Mouse (Mus musculus) liver, embryonic 14.5 days (tissue): ENCODE data around the gene Knop1. TPM values are rescaled to one million over a fixed set of nuclear protein-coding genes. Genes with fewer than 3 reads are reported as not detected.

Experiments used
- ATAC-seq: fragments of 200-750 bp; cut with Nextera tagmentation; 2 replicates; pipeline ENCODE4 v1.8.0; 2017; ENCODE audit warnings: moderate number of reproducible peaks, mild to moderate bottlenecking, moderate library complexity; ENCODE audit not compliant: insufficient read depth
- DNase-seq, 3 experiments: peaks; one replicate each; pipeline ENCODE4 v3.0.0-alpha.2; 2012 to 2013; ENCODE audit warnings: low read depth in 3 of 3, low spot score in 3 of 3
- H3K27ac ChIP-seq: fragments of 300-500 bp; sonication (generic); 2 replicates; pipeline ENCODE4 v1.5.1; 2014; ENCODE audit warnings: moderate library complexity, mild to moderate bottlenecking, control low read depth, inconsistent platforms
- H3K27me3 ChIP-seq: fragments of 300-500 bp; sonication (generic); 2 replicates; pipeline ENCODE4 v1.6.1; 2014; ENCODE audit warnings: mild to moderate bottlenecking, low read length, moderate library complexity; ENCODE audit not compliant: control insufficient read depth, insufficient read depth
- H3K36me3 ChIP-seq: fragments of 300-500 bp; sonication (generic); replicated peaks from 2 replicates; pipeline ENCODE4 v1.6.1; 2014; ENCODE audit warnings: low read depth; ENCODE audit not compliant: control insufficient read depth, insufficient read depth
- H3K4me1 ChIP-seq, 2 experiments: fragments of 200-500 bp in 1 of 2; fragments of 300-500 bp in 1 of 2; sonication (generic) in 1 of 2; replicated peaks; 2 replicates each; pipeline ENCODE4 v1.6.1; 2012 to 2014; ENCODE audit warnings: antibody characterized with exemption in 1 of 2, inconsistent platforms in 1 of 2, low read length in 1 of 2; ENCODE audit not compliant: control insufficient read depth in 2 of 2, insufficient read depth in 2 of 2
- H3K4me2 ChIP-seq: fragments of 300-500 bp; sonication (generic); 2 replicates; pipeline ENCODE4 v1.6.1; 2014; ENCODE audit warnings: low read depth, mild to moderate bottlenecking, control low read depth, moderate library complexity
- H3K4me3 ChIP-seq, 2 experiments: fragments of 200-500 bp in 1 of 2; fragments of 300-500 bp in 1 of 2; sonication (generic) in 1 of 2; 2 replicates each; pipeline ENCODE4 v1.5.1; 2012 to 2014; ENCODE audit warnings: low read depth in 2 of 2, low read length in 2 of 2, mild to moderate bottlenecking in 2 of 2, control low read depth in 1 of 2, inconsistent platforms in 1 of 2, moderate library complexity in 1 of 2; ENCODE audit not compliant: insufficient read depth in 1 of 2
- H3K9ac ChIP-seq: fragments of 300-500 bp; sonication (generic); replicated peaks from 2 replicates; pipeline ENCODE4 v1.6.1; 2014; ENCODE audit warnings: mild to moderate bottlenecking, control low read depth, moderate library complexity
- H3K9me3 ChIP-seq: fragments of 300-500 bp; sonication (generic); 2 replicates; pipeline ENCODE4 v1.6.1; 2016; ENCODE audit warnings: low read length, mixed read lengths; ENCODE audit not compliant: control insufficient read depth
- CTCF ChIP-seq: IDR thresholded peaks from 2 replicates; pipeline ENCODE4 v1.5.1; 2016; ENCODE audit warnings: antibody characterized with exemption, low read depth, control low read depth
- EP300 ChIP-seq: IDR thresholded peaks from 2 replicates; pipeline ENCODE4 v1.6.1; 2016; ENCODE audit warnings: antibody characterized with exemption, low read depth
- WGBS: fragments of 180-500 bp; shearing (Covaris S2); extraction: QIAGEN DNeasy Blood & Tissue Kit; methylation state at CpG from one replicate; pipeline ENCODE4 v1.1.7; 2014; ENCODE audit not compliant: insufficient replicate concordance; 5-methylcytosine and 5-hydroxymethylcytosine counted together
- polyA plus RNA-seq, 2 experiments: library from polyadenylated mRNA; depleted of rRNA in 1 of 2; stranded (reverse) in 1 of 2; unstranded in 1 of 2; fragments of >200 nt; fragmentation: Nextera tagmentation in 1 of 2; extraction: Ambion mirVana in 1 of 2; gene quantifications; 2 replicates each; pipeline versions ENCODE4 v1.2.1 to v1.2.3; 2012 to 2014

The Knop1 gene
- polyA plus RNA-seq, 2 experiments: 11.0 to 32.0 TPM

DNA sequence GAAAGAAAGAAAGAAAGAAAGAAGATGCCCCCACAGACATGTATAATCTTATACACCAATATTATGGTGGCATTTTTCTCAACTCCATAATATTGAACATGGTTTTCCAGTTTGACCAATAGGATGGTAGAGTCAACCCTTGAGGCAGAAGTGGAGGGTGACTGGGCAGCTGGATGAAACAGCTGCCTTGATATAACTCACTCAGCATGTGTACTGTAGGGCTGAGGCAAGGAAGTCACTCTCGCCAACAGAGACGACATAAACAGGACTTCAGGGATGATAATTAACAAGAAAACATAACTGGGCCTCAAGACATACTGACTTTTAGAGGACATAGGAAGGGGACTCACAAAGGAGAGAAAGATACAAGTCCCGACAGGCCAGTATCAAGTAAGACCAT, 1.4 kb downstream of the Knop1 start:
- Histone ChIP-seq H3K27ac (no peak overlapping the region), H3K4me3 (peak overlapping the region; percentile 82 to 89)

DNA sequence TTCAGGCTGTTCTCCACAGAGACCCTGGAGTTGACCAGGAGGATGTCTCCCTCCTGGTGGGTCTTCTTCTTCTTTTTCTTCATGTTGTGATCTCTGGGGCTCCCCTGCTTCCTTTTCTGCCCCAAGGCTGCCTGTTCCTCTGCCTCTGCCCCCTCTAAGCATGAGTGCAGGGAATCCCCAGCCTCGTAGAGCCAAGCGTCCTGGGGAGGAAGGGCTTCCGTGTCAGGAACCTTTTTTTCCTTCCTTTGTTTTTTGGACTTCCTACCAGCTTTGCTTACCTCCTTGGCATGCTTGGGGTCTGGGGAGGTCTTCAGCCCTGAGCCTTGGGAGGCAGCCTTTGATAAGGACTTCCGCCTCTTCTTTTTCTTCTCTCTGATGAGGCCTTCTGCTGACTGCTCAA, 3.4 kb downstream of the Knop1 start:
- Histone ChIP-seq H3K9me3 (no peaks in the 10 kb centered on the region), H3K4me2 (no peak overlapping the region), H3K4me1 (peaks cover 2 to 7% of the 10 kb centered on the region in 2 experiments; a peak in 3 of 4 replicates), H3K36me3 (peaks cover 11% of the 10 kb centered on the region), H3K27me3 (no peaks in the 10 kb centered on the region), H3K9ac (no peak overlapping the region), H3K27ac (no peak overlapping the region), H3K4me3 (no peak overlapping the region)
- TF ChIP-seq CTCF (no peak), EP300 (no peak)
- DNase-seq: no peak
- no peak for ATAC-seq
- 81% methylated on average over 4 of the region's 4 CpGs for WGBS

More for the DNA sequence above, 1.4 kb downstream of the Knop1 start:
- Histone ChIP-seq H3K4me2 (peak overlapping the region; percentile 80), H3K36me3 (peaks cover 3% of the 10 kb centered on the region), H3K9ac (peak overlapping the region; percentile 80), H3K9me3 (no peaks in the 10 kb centered on the region), H3K27me3 (no peaks in the 10 kb centered on the region), H3K4me1 (peaks cover 2 to 7% of the 10 kb centered on the region in 2 experiments; a peak in 3 of 4 replicates)
- no peak for TF ChIP-seq CTCF
- TF ChIP-seq EP300: no peak
- no peak for ATAC-seq
- DNase-seq: no peak
- WGBS: 6% methylated on average over 3 of the region's 3 CpGs

DNA sequence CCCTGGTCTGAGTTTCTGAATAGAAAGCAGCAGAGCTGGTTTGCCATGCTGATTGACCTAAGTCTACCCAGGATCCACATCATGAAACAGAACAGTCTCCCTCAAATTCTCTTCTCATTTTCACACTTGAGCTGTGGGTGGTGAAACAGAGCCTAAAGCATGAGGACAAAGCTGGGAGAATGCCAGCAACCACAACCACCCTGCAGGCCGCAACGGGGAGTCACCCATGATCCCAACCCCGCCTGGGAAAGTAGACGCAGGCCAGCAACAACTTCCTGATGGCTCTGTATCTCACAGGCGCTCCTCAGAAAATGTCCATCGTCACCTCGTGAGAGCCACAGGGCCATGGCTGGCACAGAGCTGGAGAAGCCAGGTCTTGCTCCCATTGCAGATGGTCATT, 4.5 kb downstream of the Knop1 start:
- peaks cover 2 to 7% of the 10 kb centered on the region in 2 experiments; a peak in 3 of 4 replicates for H3K4me1 ChIP-seq
- ATAC-seq (no peak), DNase-seq (no peak)
- H3K9me3 ChIP-seq: no peaks in the 10 kb centered on the region
- 82% methylated on average over 7 of the region's 7 CpGs for WGBS
- H3K36me3 ChIP-seq: peaks cover 17% of the 10 kb centered on the region
- H3K27ac ChIP-seq: no peak overlapping the region
- no peak overlapping the region for H3K4me3 ChIP-seq
- TF ChIP-seq EP300: no peak
- no peak overlapping the region for H3K4me2 ChIP-seq
- H3K27me3 ChIP-seq: no peaks in the 10 kb centered on the region
- no peak overlapping the region for H3K9ac ChIP-seq

DNA sequence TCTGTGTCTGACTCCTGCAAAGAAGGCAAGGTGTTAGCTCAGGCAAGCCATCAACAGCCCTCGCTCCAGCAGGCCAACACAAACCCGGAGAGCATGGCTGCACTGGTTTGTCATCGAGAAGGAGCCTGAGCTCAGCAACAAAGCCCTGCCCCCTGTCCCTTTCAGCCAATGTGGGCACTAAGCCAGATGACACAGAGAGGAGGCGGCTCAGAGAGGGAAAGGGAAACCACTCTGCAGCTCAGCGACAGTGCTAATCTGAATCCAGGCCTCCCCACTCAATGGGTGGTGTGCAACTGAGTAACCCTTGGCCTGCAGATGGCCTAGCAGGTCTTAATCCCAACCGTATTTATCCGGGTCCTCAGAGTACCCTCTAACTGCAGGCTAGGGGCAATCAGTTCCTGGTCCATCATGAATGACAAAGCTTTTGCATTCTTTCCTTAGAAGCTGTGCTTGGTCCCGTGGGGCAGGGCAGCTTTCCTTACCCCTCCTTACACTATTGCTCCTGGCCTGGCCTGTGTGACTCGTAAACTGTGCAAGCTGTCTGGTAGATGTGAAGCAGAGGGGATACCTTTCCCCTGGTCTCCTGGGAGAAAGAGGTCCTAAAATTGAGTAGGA, 5.3 kb downstream of the Knop1 start:
- no peak overlapping the region for H3K4me2 ChIP-seq
- H3K27me3 ChIP-seq: no peaks in the 10 kb centered on the region
- H3K9ac ChIP-seq: no peak overlapping the region
- H3K27ac ChIP-seq: no peak overlapping the region
- H3K4me1 ChIP-seq: peaks cover 0 to 2% of the 10 kb centered on the region in 2 experiments; a peak in 3 of 4 replicates
- no peaks in the 10 kb centered on the region for H3K9me3 ChIP-seq
- DNase-seq (no peak), ATAC-seq (no peak)
- TF ChIP-seq EP300 (no peak), CTCF (no peak)
- WGBS: 72% methylated on average over 9 of the region's 9 CpGs
- H3K4me3 ChIP-seq: no peak overlapping the region
- H3K36me3 ChIP-seq: peaks cover 22% of the 10 kb centered on the region

- DNase-seq: no peak
- Histone ChIP-seq H3K27me3 (no peaks in the 10 kb centered on the region), H3K27ac (no peak overlapping the region), H3K9ac (no peak overlapping the region), H3K36me3 (peaks cover 33% of the 10 kb centered on the region), H3K9me3 (no peaks in the 10 kb centered on the region), H3K4me3 (no peak overlapping the region), H3K4me2 (no peak overlapping the region), H3K4me1 (peaks cover 0 to 2% of the 10 kb centered on the region in 2 experiments; a peak in 3 of 4 replicates)
- ATAC-seq: 0 out of 2 replicates have a peak, but pooled peaks have one; percentile 11
- TF ChIP-seq CTCF (no peak), EP300 (no peak)
- 46% methylated on average over 5 of the region's 5 CpGs for WGBS
Measured at GRCm38 (mm10) chr7:118849543-118850250, 6.4 kb downstream of the Knop1 start.
